Mouse (Mus musculus) Patski (cell line): ENCODE results near the gene Gid4. TPM values are rescaled to one million over a fixed set of nuclear protein-coding genes. Genes with fewer than 3 reads are reported as not detected.
"Not testable (repeated sequence)": the region's sequence is repeated elsewhere in the genome, so short reads cannot be mapped to it uniquely, and the experiment has no call there.

Experiments
- ATAC-seq: fragments of 100-300 bp; one replicate; pipeline ENCODE4 v1.8.0; 2021
- CTCF ChIA-PET: fragments of 350-600 bp; sonication (Branson Sonifier 250); formaldehyde crosslinking; loops from one replicate; lab custom pipeline; 2022; ENCODE audit warnings: inconsistent platforms; lab: Charles Lee
- POLR2A ChIA-PET: fragments of 350-600 bp; sonication (Branson Sonifier 250); formaldehyde crosslinking; loops from one replicate; lab custom pipeline; 2022; ENCODE audit warnings: antibody characterized with exemption, inconsistent platforms; lab: Charles Lee
- DNase-seq: peaks from one replicate; pipeline ENCODE4 v3.0.0-alpha.2; 2011; ENCODE audit warnings: low read depth, low spot score
- H3K27me3 ChIP-seq: fragments of 371-371 bp; one replicate; pipeline ENCODE4 v1.5.1; 2021
- CTCF ChIP-seq: fragments of 100-300 bp; IDR thresholded peaks from one replicate; pipeline ENCODE4 v1.5.1; 2021
- in situ Hi-C: fragments of 300-500 bp; cut with MboI; formaldehyde crosslinking; loops from 3 replicates; pipeline ENCODE4 v1.11.1; 2018; ENCODE audit warnings: low pct_unique_long_range_greater_than_20kb, mixed read lengths
- polyA plus RNA-seq: library from polyadenylated mRNA; unstranded; gene quantifications from one replicate; pipeline ENCODE4 v1.2.3, GENCODE M21; 2021

The Gid4 gene
- polyA plus RNA-seq, 1 experiment from 2014 or later = 18.6 TPM

DNA sequence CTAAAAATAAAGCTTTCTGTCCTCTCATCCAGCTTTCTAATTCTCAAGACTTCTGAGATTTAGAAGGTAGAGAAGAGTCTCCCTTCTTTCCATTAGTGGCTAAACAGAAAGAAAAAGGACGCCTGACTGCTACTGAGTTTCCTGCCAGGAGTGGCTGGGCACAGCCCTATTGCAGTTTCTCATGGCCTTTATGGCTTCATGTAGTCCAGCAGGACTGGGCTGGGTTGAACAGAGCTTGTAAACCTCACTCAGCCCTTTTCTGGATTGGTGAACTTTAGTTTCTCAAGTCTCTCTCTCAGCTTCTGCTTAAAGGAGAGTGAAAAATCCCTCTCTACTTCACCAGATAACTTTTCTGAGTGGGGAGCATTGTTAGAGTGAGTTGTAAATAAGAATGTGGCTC lies 9.5 kb downstream of the Gid4 start:
- no peak for ATAC-seq
- in situ Hi-C loops = no loop called here
- ChIA-PET CTCF (interaction anchor here (1.5 kb wide), 1 partner anchor 10 kb away, joined by 4 read pairs; no protein-coding TSS in a partner anchor), POLR2A (no interaction called here)
- DNase-seq = no peak
- no peaks in the 10 kb centered on the region for H3K27me3 ChIP-seq
- no peak for TF ChIP-seq CTCF

DNA sequence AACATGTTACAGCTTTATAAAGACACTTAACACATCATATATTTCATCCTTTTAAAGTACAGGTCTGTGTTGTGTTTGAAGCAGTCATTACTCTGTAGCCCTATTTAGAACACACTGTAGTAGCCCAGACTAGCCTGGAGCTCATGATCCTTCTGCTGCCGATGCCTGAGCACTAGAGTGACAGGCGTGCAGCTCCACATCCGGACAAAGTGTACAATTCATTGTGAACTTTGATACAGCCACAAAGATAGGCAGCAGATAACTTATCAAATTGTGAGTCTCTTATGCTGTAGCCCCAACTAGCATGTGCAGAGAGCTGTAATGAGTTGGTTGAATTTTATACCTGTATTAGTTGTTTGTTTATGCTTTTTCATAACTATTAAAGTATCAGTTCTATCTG lies 10.7 kb downstream of the Gid4 start:
- in situ Hi-C loops = no loop called here
- POLR2A ChIA-PET = interaction anchor here (0.7 kb wide), 1 partner anchor 17 kb away, joined by 4 read pairs; no protein-coding TSS in a partner anchor
- H3K27me3 ChIP-seq = no peaks in the 10 kb centered on the region
- no peak for ATAC-seq
- TF ChIP-seq CTCF = no peak
- CTCF ChIA-PET = interaction anchor here (1.5 kb wide), 1 partner anchor 9 kb away, joined by 4 read pairs; no protein-coding TSS in a partner anchor
- no peak for DNase-seq

DNA sequence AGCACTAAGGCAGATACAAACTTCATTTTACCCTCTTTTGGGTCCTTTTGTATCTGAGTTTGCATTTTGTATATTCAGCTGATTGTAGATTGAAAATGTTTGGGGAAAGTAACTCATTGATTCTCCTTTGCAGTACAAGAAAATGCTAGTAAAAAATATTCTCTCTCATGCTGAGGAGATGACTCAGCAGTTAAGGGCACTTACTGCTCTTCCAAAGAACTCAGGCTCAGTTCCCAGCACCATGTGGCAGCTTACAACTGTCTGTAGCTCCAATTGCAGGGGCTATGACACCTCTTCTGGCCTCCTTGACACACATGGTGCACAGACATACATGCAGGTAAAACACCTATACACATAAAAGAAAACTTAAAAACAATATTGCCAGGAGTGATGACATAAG lies 16.6 kb downstream of the Gid4 start:
- ATAC-seq = no peak
- POLR2A ChIA-PET = no interaction called here
- no peak for DNase-seq
- H3K27me3 ChIP-seq = no peaks in the 10 kb centered on the region
- in situ Hi-C loops = no loop called here
- no peak for TF ChIP-seq CTCF
- CTCF ChIA-PET = no interaction called here

DNA sequence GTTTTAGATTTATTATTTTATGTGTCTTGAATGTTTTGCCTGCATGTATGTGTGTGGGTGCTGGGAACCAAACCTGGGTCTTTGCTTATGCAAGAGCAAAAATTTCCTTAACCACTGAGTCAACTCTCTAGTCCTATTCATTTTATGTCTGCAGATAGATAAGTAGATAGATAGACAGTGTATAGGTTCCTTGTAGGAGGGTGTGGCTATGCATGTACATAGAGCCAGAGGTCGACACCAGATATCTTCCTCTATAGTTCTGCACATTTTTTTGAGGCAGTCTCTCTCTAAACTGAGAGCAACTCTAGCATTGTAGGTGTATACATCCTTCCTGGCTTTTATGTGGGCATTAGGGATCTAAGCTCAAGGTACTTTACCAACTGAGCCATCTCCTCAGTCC lies 18.2 kb downstream of the Gid4 start:
- ATAC-seq = no peak
- DNase-seq = no peak
- ChIA-PET POLR2A (no interaction called here), CTCF (interaction anchor here (1.8 kb wide), 1 partner anchor 8 kb away, joined by 4 read pairs; no protein-coding TSS in a partner anchor)
- H3K27me3 ChIP-seq = no peaks in the 10 kb centered on the region
- TF ChIP-seq CTCF = no peak
- in situ Hi-C loops = no loop called here

DNA sequence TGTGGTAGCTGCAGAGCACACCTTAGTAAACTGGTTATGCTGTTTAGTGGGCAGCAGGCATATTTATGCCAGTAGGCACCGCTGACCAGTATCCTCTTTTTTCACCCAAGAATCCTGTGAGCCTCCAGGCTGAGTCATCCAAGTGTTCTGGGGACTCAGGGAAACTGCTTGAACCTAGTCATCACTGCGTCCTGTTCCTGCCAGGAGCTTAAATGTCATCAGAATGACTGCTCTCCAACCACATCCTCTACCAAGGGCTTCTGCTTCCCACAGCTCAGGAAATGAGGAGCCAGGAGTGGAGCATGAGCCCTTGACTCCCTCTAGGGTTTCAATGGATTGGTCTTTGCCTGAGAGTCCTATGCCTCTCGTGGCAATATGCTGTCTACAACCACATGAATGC lies 19.7 kb downstream of the Gid4 start:
- H3K27me3 ChIP-seq = no peaks in the 10 kb centered on the region
- POLR2A ChIA-PET = no interaction called here
- CTCF ChIA-PET = interaction anchor here (1.8 kb wide), 1 partner anchor 10 kb away, joined by 4 read pairs; no protein-coding TSS in a partner anchor
- TF ChIP-seq CTCF = no peak
- DNase-seq (peak; percentile 46), ATAC-seq (peak; percentile 39)
- in situ Hi-C loops = no loop called here

DNA sequence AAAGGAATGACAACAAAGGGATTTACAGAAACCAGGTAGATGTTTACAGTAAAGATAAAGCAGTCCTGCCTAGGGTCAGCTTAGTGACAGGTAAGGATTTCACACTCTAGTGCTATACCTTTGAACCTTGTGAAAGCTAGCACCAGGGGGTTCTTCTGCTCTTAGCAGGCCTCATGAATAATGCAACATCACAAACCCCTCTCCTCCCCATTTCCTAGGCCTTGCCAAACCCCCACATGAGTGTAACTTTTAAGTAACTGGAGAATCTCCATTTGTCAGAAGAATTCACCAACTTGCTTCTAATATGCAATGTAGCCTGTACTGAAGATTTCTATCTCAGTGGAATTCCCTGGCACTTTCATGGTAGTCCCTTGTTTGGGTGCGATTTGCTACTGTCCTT lies 22.7 kb downstream of the Gid4 start:
- in situ Hi-C loops, POLR2A ChIA-PET, CTCF ChIA-PET: not testable (repeated sequence)

DNA sequence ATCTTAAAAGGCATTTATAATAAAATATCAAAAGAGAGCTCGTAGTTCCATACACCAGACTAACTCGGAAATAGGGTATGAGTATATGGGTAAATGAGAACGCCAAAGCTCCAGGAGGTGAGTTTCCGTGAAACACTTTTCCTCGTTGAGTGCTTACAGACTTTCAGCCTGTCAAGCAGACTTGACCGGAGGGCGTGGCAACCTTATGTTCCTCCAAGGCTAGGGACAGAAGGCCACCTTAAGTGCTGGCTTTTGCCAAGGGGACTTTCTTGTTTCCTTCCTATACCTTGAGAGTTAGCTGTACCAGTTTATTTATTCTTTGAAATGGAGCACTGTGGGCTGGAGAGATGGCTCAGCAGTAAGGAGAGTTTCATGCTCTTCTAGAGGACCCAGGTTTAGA lies 23.2 kb downstream of the Gid4 start:
- no peak for ATAC-seq
- no peaks in the 10 kb centered on the region for H3K27me3 ChIP-seq
- in situ Hi-C loops = no loop called here
- ChIA-PET POLR2A (no interaction called here), CTCF (no interaction called here)
- TF ChIP-seq CTCF = no peak
- DNase-seq = no peak

More for the DNA sequence above, 22.7 kb downstream of the Gid4 start:
- ATAC-seq, H3K27me3 ChIP-seq, DNase-seq: not testable (repeated sequence)

DNA sequence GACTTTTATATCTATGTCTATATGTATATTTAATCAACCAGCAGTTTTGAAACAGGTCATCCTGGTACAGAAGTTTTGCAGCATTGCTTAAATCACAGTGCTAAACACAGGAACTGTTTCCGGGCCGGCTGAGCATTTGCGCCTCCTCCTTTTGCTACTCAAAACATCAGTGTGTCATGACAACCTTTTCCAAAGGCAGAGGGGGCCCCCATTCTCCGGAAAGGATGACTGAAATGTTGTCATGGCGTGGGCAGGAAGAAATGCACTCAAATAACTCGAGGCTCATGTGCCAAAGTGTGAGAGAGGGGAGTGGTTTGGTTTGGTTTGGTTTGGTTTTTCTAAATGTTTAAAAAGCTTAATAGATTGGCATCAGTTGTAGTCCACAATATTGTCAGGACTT lies 26.0 kb downstream of the Gid4 start:
- no peak for TF ChIP-seq CTCF
- no peaks in the 10 kb centered on the region for H3K27me3 ChIP-seq
- ChIA-PET POLR2A (no interaction called here), CTCF (no interaction called here)
- DNase-seq (no peak), ATAC-seq (no peak)
- in situ Hi-C loops = no loop called here

DNA sequence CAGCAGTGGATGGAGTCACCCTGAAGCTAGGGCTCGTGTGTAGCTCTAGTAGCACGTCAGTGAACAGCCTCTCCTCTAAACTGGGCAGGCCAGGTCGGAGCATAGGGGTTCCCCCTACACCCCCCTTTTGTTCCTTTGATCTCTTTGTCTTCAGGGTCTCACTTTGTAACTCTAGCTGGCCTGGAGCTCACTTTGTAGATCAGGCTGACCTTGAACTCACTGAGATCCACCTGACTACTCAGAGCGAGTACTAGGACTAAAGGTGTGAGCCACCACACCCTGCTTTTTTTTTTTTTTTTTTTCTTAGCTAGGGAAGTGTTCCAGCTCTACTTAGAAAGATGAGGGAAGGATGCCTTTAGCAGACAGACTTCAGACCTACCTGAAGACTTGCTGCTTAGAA lies 27.1 kb downstream of the Gid4 start:
- ChIA-PET POLR2A (no interaction called here), CTCF (no interaction called here)
- DNase-seq (no peak), ATAC-seq (no peak)
- H3K27me3 ChIP-seq = no peaks in the 10 kb centered on the region
- in situ Hi-C loops = no loop called here
- no peak for TF ChIP-seq CTCF

DNA sequence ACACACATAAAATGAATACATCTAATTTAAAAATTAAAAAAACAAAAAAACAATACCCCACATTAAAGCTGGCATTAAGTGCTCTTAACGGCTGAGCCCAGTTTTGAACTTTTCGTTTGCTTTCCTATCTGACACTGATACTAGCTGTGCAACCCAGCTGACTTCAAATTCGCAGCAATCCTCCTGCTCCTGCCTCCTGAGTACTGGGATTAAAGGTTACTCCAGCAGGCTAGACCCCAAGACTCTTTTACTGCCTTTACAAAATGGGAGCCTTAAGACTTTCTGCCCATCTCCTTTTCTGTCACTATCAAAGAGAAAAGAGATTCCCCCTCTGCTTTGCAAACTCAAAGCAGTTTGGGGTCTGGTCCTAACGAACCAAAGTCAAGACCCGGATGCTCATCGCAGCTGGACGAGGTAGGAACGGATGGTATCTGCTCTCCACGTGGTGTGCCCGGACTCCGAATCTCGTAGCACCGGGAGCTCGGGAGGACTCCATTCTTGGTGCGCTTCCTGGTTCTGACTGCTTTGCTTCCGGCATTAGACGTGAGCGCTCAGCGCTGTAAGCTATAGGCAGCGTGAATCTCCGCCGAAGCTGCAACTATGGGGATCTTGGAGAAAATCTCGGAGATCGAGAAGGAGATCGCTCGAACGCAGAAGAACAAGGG lies 37.3 kb downstream of the Gid4 start, which contains the start of gene Drg2:
Gene Drg2 (plus strand): TSS at position 512 of the 665 bp plus-strand sequence.
- ATAC-seq (peak; percentile 52), DNase-seq (peak; percentile 48)
- H3K27me3 ChIP-seq = no peaks in the 10 kb centered on the region
- ChIA-PET POLR2A (no interaction called here), CTCF (interaction anchor here (1.3 to 2.9 kb wide), 2 partner anchors 10 to 11 kb away, joined by 3 to 6 read pairs; no protein-coding TSS in a partner anchor)
- no peak for TF ChIP-seq CTCF
- in situ Hi-C loops = no loop called here

DNA sequence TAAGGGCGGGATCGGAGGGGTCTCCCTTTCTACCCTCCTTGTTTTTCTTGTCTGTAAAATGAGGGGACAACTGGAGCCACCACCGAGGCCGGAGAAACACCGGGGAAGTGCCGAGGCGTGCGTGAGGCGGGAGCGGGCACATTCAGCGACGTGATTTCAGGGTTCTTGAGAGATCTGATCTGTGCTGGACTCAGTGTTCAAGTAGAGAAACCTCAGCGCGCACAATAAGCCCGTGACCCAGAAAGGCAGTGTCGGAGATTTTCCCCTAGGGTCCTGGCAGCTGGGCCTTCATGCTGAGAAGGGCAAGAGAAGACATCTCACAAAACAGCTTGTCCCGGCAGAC lies 37.8 kb downstream of the Gid4 start:
- H3K27me3 ChIP-seq = no peaks in the 10 kb centered on the region
- CTCF ChIA-PET = interaction anchor here (1.3 to 2.9 kb wide), 2 partner anchors 10 kb away, joined by 3 to 6 read pairs; no protein-coding TSS in a partner anchor

More for the DNA sequence above, 37.8 kb downstream of the Gid4 start:
- TF ChIP-seq CTCF = no peak
- DNase-seq (no peak), ATAC-seq (no peak)
- POLR2A ChIA-PET = no interaction called here
- in situ Hi-C loops = no loop called here
